Mouse (Mus musculus): ENCODE data around the gene Sema3e.

DNA sequence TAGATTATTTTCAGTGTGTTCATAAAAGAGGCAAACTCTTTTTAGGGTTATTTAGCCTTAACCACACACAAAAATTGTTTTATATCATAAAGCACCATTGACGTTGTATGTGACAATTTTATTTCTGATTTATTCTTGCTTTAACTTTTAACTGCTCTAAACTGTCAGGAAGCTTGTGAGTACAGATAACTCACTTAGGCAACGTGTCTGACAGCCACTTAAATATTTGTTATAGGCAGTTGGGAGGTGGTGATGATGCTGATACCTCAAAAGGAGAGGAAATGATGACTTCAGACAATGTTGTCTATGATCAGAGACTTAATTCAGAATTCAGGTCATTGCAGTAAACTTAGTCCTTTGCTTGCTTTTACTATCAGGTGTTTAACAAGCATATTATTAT is 181.7 kb downstream of the Sema3e start:
- TF ChIP-seq CTCF (IDR thresholded peaks at IDR 0.05; ENCODE audit: extremely low read depth, insufficient read depth, low read length) (no peak), POLR2A (IDR thresholded peaks at IDR 0.05; ENCODE audit: extremely low read depth, insufficient read depth, low read length) (no peak)

All from cortical plate, adult 2 months (tissue).